Mouse (Mus musculus) embryonic facial prominence, embryonic 13.5 days (tissue): ENCODE measurements around the gene Ltbp3. TPM values are rescaled to one million over a fixed set of nuclear protein-coding genes. Genes with fewer than 3 reads are reported as not detected.

Experiments used
- ATAC-seq: fragments of 200-750 bp; cut with Nextera tagmentation; 2 replicates; pipeline ENCODE4 v1.8.0; 2017; ENCODE audit warnings: low read depth; ENCODE audit not compliant: insufficient number of reproducible peaks, insufficient read depth, low FRiP score, low TSS enrichment
- H3K27ac ChIP-seq: fragments of 300-500 bp; sonication (generic); 2 replicates; pipeline ENCODE4 v1.5.1; 2015; ENCODE audit warnings: moderate library complexity, mild to moderate bottlenecking, inconsistent platforms
- H3K27me3 ChIP-seq: fragments of 300-500 bp; sonication (generic); 2 replicates; pipeline ENCODE4 v1.6.1; 2015; ENCODE audit warnings: mild to moderate bottlenecking, inconsistent platforms
- H3K36me3 ChIP-seq: fragments of 300-500 bp; sonication (generic); 2 replicates; pipeline ENCODE4 v1.6.1; 2015; ENCODE audit warnings: mild to moderate bottlenecking, inconsistent platforms
- H3K4me1 ChIP-seq: fragments of 300-500 bp; sonication (generic); 2 replicates; pipeline ENCODE4 v1.6.1; 2015; ENCODE audit warnings: inconsistent platforms
- H3K4me2 ChIP-seq: fragments of 300-500 bp; sonication (generic); 2 replicates; pipeline ENCODE4 v1.6.1; 2015; ENCODE audit warnings: moderate library complexity, mild to moderate bottlenecking, inconsistent platforms
- H3K4me3 ChIP-seq: fragments of 300-500 bp; sonication (generic); 2 replicates; pipeline ENCODE4 v1.5.1; 2015; ENCODE audit warnings: mild to moderate bottlenecking, inconsistent platforms
- H3K9ac ChIP-seq: fragments of 300-500 bp; sonication (generic); 2 replicates; pipeline ENCODE4 v1.6.1; 2015; ENCODE audit warnings: mild to moderate bottlenecking, inconsistent platforms
- H3K9me3 ChIP-seq: fragments of 300-500 bp; sonication (generic); 2 replicates; pipeline ENCODE4 v1.6.1; 2016; ENCODE audit warnings: inconsistent platforms
- WGBS: fragments of 180-500 bp; shearing (Covaris S2); methylation state at CpG from one replicate; pipeline ENCODE4 v1.1.7; 2015; ENCODE audit warnings: mixed read lengths; 5-methylcytosine and 5-hydroxymethylcytosine counted together
- polyA plus RNA-seq: library from polyadenylated mRNA; unstranded; fragments of >200 nt; fragmentation: Nextera tagmentation; extraction: Ambion mirVana; gene quantifications from 2 replicates; pipeline ENCODE4 v1.2.1, GENCODE M21; 2015

Gene Ltbp3
- polyA plus RNA-seq, 1 experiment from 2014 or later, result 44.4 TPM

DNA sequence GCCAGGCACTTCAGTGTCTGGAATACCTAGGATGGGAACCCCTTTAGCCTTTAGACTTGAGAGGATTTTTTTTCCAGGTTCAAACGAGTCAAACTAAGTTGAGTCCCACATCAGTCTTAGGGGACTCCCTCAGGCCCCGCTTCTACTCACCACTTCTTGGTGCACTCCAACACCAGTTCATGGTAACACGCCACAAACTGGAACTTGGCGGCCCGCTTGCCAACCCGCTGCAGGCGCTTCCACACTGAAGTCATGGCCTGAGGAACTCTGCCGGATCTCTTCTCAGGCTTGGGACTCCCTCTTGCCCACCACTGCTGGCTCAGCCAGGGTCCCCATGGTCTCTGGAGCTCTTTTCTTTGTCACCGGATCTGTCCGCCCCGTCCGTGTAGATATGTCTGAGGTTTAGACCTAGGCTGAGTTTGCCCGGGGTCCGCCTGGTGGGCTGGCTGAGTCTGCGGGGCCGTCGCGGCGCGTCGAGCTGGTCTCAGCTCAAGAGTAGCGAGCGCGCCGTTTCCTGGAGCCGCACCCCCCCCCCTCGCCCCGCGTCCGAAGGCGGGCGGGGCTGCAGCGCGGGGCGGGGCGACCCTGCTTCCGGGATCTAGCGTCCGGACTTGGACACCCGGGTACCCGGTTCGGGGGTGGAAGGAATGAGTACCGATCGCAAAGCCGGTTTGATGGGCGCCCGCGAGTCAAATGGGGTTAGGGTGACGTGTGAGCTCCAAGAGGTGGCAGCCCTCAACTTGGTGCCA, 14.8 kb upstream of the Ltbp3 start, which contains the start of gene Ehbp1l1:
Gene Ehbp1l1 (minus strand): TSS at position 551 of the 749 bp plus-strand sequence.
- H3K4me3 ChIP-seq, result peak within 1 kb of the TSS; percentile 95
- peaks cover 61% of the 10 kb centered on the region for H3K4me1 ChIP-seq
- H3K36me3 ChIP-seq, result peaks cover 45% of the 10 kb centered on the region
- WGBS, result 10% methylated on average over 49 of the region's 49 CpGs
- H3K27ac ChIP-seq, result peak within 1 kb of the TSS; percentile 72
- peak within 1 kb of the TSS; percentile 99 for H3K9ac ChIP-seq
- no peak for ATAC-seq
- H3K27me3 ChIP-seq, result no peaks in the 10 kb centered on the region
- H3K9me3 ChIP-seq, result no peaks in the 10 kb centered on the region
- peak within 1 kb of the TSS; percentile 99 for H3K4me2 ChIP-seq

DNA sequence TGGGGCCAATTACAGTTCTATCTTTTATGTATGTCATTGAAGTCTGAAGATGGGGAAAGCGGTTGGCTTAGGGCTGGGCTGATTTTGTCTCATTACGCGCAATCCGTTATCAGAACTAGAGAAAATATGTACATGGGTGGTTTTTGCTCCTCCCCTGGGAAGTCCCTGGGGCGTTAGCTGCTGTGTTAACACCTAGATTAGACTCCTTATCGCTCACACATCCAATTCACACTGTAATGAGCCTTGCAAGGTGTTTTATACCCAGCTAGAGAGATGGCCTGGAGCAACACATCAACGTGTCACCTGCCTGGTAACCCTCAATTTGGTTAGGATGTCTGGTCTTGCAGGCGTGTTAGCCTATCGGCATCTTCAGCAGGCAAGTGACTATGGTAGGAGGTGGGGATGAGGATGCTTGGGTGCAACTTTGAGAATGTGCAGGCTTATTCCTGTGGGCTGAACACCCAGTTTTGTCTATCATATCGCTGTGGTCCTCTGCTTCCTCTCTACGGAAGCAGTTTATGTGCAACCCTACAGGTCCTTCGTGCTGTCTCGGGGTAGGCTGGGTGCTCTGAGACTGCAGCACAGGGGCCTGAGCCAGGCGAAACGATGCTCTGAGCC, 13.6 kb upstream of the Ltbp3 start:
- 70% methylated on average over 15 of the region's 15 CpGs for whole genome bisulfite sequencing
- peak overlapping the region; percentile 72 for H3K27ac ChIP-seq
- peak overlapping the region; percentile 99 for H3K9ac ChIP-seq
- H3K27me3 ChIP-seq, result no peaks in the 10 kb centered on the region
- peak overlapping the region; percentile 95 for H3K4me3 ChIP-seq
- H3K9me3 ChIP-seq, result no peaks in the 10 kb centered on the region
- peak overlapping the region; percentile 99 for H3K4me2 ChIP-seq
- H3K36me3 ChIP-seq, result peaks cover 36% of the 10 kb centered on the region
- no peak for ATAC-seq
- H3K4me1 ChIP-seq, result peaks cover 68% of the 10 kb centered on the region

DNA sequence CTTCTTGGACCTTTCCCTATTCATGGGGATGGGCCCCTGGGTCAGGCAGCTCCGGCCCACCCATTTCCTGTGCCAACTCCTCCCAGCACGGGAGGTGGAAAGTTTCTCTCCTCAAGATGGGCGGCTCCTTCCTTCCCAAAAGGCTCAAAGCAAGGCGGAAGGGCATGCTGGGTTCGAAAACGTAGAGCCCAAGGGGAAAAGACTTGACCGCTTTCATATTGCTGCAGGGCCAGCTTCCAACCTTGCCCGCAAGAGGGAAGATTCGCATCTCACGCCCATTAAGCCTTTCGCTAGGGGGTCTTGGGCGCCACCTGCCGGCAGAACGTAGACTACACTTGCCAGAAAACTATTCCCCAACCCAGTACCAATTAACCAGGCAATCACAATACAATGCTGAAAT, 13.0 kb upstream of the Ltbp3 start:
- peak overlapping the region; percentile 95 for H3K4me3 ChIP-seq
- H3K4me1 ChIP-seq, result peaks cover 69% of the 10 kb centered on the region
- H3K27ac ChIP-seq, result peak overlapping the region; percentile 72

DNA sequence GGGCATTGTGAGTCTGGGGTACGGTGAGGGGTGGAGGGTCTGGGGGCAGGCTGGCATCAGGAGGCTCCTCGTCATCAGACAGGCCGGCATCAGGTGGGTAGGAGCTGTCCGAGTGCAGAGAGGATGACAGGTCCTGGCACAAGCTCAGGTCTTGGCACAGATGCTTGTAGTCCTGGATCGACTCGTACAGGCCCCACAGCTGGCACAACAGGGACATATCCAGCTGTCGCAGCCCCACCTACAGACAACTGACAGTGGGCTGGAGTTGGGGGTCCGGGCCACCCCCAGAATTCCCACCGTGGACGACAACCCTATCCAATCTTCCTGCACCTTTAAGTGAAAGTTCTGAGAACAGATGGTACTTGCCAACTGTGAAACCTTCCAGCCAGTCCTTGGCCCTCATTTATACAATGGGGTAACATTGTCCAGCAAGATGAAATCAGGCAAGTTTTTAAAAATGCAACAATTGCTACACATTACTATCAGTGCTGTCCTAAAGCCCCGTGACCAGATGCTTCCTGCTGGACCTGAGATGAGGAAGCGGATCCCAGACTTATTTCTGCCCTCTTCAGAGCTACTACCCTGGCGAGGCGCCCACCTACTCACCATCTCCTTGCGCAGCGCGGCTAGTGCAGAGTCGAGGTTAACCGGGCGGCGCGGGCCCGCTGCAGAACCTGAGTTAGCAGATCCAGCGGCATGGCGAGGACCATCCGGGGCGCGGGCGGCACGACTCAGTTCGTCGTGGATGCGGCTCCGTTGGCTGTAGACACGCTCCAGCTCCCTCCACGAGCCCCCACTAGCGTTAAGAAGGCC, 11.9 kb upstream of the Ltbp3 start:
- H3K9me3 ChIP-seq, result no peaks in the 10 kb centered on the region
- peak overlapping the region; percentile 95 for H3K4me3 ChIP-seq
- WGBS, result 5% methylated on average over 36 of the region's 37 CpGs
- H3K4me2 ChIP-seq, result peak overlapping the region; percentile 99
- H3K9ac ChIP-seq, result peak overlapping the region; percentile 99
- ATAC-seq, result 0 out of 2 replicates have a peak, but pooled peaks have one; percentile 22
- no peaks in the 10 kb centered on the region for H3K27me3 ChIP-seq
- H3K36me3 ChIP-seq, result peaks cover 23% of the 10 kb centered on the region
- peak overlapping the region; percentile 96 for H3K27ac ChIP-seq
- peaks cover 69% of the 10 kb centered on the region for H3K4me1 ChIP-seq

More for the DNA sequence above, 13.0 kb upstream of the Ltbp3 start:
- Histone ChIP-seq H3K36me3 (peaks cover 29% of the 10 kb centered on the region), H3K9ac (peak overlapping the region; percentile 99), H3K9me3 (no peaks in the 10 kb centered on the region), H3K4me2 (peak overlapping the region; percentile 99), H3K27me3 (no peaks in the 10 kb centered on the region)
- no peak for ATAC-seq
- 4% methylated on average over 14 of the region's 14 CpGs for WGBS

DNA sequence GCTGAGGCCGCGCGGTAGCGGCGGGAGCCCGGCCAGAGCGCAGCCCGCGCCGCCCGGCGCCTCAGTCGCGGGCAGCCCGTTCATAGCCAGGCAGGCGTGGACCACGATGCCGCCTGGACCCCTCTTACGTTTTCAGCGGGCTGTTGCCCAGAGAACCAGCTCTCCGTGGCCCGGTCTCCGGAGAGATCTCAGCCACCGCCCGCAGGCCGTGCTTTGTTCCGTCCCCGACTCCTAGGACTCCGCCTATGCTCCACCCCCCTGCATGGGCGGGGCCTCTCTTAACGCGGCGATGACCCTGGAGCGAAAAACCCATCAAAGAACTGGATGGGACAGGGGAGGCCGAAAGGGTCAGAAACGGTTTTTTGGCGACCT, 11.3 kb upstream of the Ltbp3 start, which contains the start of gene Fam89b:
Gene Fam89b (minus strand): TSS at position 210 of the 372 bp plus-strand sequence.
- H3K36me3 ChIP-seq, result peaks cover 17% of the 10 kb centered on the region
- WGBS, result under 1% methylated on average over 37 of the region's 37 CpGs
- no peaks in the 10 kb centered on the region for H3K27me3 ChIP-seq
- peak; percentile 82 for ATAC-seq
- no peaks in the 10 kb centered on the region for H3K9me3 ChIP-seq
- peak within 1 kb of the TSS; percentile 96 for H3K27ac ChIP-seq
- H3K9ac ChIP-seq, result peak within 1 kb of the TSS; percentile 99
- H3K4me2 ChIP-seq, result peak within 1 kb of the TSS; percentile 99
- peak within 1 kb of the TSS; percentile 95 for H3K4me3 ChIP-seq
- H3K4me1 ChIP-seq, result peaks cover 64% of the 10 kb centered on the region

DNA sequence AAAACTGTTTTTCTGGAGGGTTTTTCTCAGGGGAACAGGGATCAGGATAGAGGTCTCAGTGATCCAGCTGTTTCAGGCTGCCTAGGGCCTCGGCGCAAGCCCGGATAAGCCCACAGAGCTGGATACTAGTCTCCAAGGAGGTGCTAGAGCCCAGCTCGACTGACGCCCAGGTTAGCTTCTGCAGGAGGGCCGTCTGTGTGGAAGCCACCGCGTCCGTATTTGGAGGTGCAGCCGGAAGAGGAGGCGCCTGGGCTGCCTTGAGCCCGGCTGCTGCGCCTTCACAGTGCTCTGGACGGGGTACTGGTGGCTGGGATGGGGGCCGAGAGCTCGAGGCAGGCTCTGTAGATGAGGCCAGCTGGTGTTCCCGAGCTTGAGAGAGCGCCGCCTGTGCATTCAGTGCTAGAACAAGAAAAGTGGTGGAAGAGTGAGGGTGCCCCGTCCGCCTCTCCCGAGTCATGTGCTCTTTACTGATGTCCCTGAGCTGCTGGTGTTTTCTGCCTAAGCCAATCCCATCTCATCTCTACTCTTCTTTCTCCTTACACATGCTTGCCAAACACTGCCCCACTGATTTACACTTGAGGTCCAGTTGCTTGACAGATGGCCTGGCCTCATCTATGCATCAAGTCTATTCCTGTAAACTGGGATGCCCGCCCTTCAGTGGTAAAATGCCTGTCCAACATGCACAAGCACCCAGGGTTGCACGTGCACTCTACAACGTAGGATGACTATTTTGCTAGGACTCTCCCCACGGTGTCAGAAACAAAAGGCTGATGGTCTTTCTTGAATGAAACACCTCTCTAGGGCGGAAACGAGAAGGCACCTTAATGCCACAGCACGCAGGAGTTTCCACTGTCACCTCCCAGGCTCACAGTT, 10.2 kb upstream of the Ltbp3 start:
- H3K4me3 ChIP-seq, result peak overlapping the region; percentile 95
- WGBS, result 73% methylated on average over 29 of the region's 29 CpGs
- peak overlapping the region; percentile 99 for H3K4me2 ChIP-seq
- peaks cover 6% of the 10 kb centered on the region for H3K36me3 ChIP-seq
- peaks cover 6% of the 10 kb centered on the region; the same call in 1 of the 2 replicates for H3K27me3 ChIP-seq
- H3K9ac ChIP-seq, result peak overlapping the region; percentile 79
- H3K4me1 ChIP-seq, result peaks cover 53% of the 10 kb centered on the region
- H3K27ac ChIP-seq, result no peak overlapping the region
- no peak for ATAC-seq
- H3K9me3 ChIP-seq, result no peaks in the 10 kb centered on the region

DNA sequence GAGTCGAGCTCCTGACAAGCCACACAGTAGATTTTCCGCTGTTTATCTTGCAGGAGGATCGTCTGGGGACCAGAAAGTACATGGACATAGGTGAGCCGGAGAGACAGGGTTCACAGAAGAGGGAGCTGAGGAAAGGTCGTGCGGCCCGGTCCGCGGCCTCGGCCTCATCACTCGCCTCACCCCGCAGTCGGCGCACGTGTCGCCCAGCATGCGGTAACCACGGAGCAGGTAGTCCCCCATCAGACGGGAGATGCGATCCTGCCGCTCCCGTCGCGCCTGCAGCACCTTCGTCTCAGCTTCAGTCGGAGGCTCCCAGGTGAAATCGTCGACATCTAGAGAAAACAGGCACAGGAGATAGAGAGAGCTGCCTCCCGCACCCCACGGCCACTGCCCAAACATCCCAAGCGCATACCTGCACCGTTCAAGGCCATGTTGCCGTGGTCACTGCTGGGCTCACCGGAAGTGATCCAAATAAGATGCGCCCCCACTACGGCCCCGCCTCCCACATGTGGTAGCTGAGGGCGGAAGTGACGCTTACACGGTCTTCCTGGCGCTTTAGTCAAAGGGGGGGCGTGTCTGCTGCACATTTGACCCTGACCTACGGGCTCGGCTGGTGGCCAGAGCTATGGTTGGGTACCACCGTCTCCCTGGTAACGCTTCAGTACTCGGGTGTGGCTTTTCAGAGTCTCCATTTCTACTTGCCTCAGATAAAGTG, 9.3 kb upstream of the Ltbp3 start:
- H3K36me3 ChIP-seq, result peaks cover 6% of the 10 kb centered on the region
- WGBS, result under 1% methylated on average over 47 of the region's 47 CpGs
- H3K27me3 ChIP-seq, result peaks cover 10% of the 10 kb centered on the region; the same call in 1 of the 2 replicates
- peak overlapping the region; percentile 99 for H3K4me2 ChIP-seq
- H3K9me3 ChIP-seq, result no peaks in the 10 kb centered on the region
- H3K4me3 ChIP-seq, result peak overlapping the region; percentile 70
- peak overlapping the region; percentile 65; the same call in 1 of the 2 replicates for H3K27ac ChIP-seq
- H3K4me1 ChIP-seq, result peaks cover 44% of the 10 kb centered on the region
- ATAC-seq, result peak; percentile 70
- H3K9ac ChIP-seq, result peak overlapping the region; percentile 79

DNA sequence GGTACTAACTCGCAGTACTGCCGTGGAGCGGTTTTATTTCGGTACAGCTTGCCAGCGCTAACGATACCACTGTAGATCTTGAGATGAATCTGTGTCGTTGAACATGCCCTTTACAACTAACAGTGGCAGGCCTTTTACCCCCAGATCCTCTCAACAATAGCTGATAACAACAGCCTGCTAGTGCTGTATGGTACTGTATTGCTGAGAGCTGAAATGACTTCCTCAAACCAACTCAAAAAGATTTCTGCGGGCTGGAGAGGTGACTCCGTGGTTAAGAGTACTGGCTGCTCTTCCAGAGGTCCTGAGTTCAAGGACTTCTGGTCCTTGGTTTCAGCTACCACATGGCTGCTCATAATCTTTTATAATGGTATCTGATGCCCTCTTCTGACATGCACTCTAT, 6.4 kb upstream of the Ltbp3 start:
- Histone ChIP-seq H3K4me3 (no peak overlapping the region), H3K9ac (no peak overlapping the region), H3K27ac (no peak overlapping the region), H3K4me2 (no peak overlapping the region), H3K4me1 (peaks cover 22% of the 10 kb centered on the region), H3K9me3 (no peaks in the 10 kb centered on the region), H3K36me3 (peaks cover 6% of the 10 kb centered on the region), H3K27me3 (peaks cover 19% of the 10 kb centered on the region)
- 79% methylated on average over 9 of the region's 9 CpGs for WGBS
- ATAC-seq, result no peak

DNA sequence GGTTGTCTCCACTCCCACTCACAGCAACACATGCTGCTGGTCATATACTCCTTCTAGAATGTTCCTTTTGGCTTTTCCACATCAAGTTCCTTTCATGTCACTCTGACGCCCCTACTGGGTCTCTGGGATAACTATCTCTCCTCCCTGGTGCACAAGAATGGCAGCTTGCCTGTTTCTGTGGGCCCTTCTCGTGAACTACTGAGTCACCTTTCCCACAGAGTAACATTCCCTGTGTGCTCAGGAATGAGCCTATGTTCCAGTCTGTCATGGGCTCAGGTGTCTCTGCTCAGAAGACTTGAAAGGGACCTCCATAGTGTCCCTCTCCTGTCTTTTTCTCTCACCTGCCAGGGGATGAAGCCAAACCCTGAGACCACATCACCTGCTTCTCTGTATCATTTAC, 1.3 kb upstream of the Ltbp3 start:
- no peak overlapping the region for H3K4me2 ChIP-seq
- no peak overlapping the region for H3K27ac ChIP-seq
- H3K4me3 ChIP-seq, result no peak overlapping the region
- H3K27me3 ChIP-seq, result peaks cover 35% of the 10 kb centered on the region
- WGBS, result 53% methylated on average over 2 of the region's 2 CpGs
- peaks cover 34% of the 10 kb centered on the region for H3K4me1 ChIP-seq
- no peak for ATAC-seq
- no peaks in the 10 kb centered on the region for H3K36me3 ChIP-seq
- H3K9ac ChIP-seq, result no peak overlapping the region
- no peaks in the 10 kb centered on the region for H3K9me3 ChIP-seq

DNA sequence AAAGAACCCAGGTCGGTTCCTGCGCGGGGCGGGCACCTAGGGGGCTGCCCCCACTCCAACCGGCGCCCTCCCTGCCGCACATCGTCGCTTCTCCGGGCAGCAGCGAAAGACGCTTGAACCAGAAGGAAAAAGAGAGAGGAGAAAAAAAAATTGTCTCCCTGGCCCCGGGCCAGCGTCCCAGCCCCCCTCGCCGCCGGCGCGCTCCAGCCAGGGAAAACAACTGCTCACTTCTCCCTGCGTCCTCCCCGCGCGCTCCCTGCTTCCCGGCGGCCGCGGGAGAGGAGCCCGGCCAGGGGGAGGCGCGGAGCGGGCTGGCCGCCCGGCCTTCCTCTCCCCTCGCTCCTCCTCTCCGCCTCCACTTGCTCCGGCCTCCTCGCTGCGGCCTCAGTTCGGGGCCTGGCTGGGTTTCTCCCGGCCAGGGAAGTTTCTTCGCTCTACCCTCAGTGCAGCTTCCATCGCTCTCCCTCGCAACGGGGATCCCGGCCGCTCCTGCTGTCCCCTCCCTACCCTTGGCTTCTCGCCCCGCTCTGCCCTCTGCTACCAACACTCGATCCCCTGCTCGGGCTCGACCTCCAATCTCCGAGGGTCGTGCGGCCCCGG, 1.0 kb downstream of the Ltbp3 start:
- H3K36me3 ChIP-seq, result no peaks in the 10 kb centered on the region
- WGBS, result under 1% methylated on average over 55 of the region's 55 CpGs
- no peaks in the 10 kb centered on the region for H3K9me3 ChIP-seq
- peak overlapping the region; percentile 91 for H3K9ac ChIP-seq
- peak; percentile 60; the same call in 1 of the 2 replicates for ATAC-seq
- H3K4me2 ChIP-seq, result peak overlapping the region; percentile 95
- H3K27ac ChIP-seq, result peak overlapping the region; percentile 92
- peaks cover 45% of the 10 kb centered on the region for H3K27me3 ChIP-seq
- peak overlapping the region; percentile 67 for H3K4me3 ChIP-seq
- peaks cover 56% of the 10 kb centered on the region for H3K4me1 ChIP-seq
